Mouse (Mus musculus): ENCODE data around the gene Sox13. TPM values are rescaled to one million over a fixed set of nuclear protein-coding genes. Genes with fewer than 3 reads are reported as not detected.

Gene Sox13
- total and polyA plus RNA-seq, 3 experiments: 0.03 TPM; not detected in 2

DNA sequence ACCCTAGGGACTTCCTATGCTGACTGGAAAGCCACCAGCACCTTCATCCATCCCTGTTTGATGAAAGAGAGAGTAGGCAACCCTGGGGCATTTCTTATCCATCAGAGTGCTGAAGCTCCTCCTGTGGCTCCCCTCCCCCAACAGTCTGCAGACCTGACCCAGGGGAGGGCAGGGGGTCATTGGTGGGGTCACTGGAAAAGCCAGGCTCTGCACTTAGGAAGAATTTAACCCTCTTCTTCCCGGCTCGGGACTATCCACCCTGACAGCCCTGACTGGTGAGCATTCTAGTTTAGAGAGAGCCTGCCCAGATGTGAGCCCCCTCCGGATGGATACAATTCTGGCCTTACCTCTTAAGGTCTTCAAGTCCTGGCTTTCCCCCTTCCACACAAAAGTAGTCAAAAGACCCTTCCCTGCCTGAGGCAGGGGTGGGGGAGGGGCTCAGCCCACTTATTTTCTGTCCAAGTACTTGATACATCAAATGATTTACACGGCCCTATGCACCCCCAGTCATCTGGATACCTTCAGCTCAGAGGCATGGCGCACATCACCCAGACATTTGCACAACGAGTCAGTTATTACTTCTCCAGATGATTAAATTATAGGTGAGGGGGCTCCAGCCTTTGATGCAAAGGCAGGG, 15.2 kb downstream of the Sox13 start (continued):
- TF ChIP-seq ZNF384 (IDR thresholded peaks at IDR 0.05; ENCODE audit: low read depth, low read length) (no peak), CHD2 (IDR thresholded peaks at IDR 0.05; ENCODE audit: low read length) (no peak), JUND (IDR thresholded peaks at IDR 0.05; ENCODE audit: low read depth, low read length) (no peak)

DNA sequence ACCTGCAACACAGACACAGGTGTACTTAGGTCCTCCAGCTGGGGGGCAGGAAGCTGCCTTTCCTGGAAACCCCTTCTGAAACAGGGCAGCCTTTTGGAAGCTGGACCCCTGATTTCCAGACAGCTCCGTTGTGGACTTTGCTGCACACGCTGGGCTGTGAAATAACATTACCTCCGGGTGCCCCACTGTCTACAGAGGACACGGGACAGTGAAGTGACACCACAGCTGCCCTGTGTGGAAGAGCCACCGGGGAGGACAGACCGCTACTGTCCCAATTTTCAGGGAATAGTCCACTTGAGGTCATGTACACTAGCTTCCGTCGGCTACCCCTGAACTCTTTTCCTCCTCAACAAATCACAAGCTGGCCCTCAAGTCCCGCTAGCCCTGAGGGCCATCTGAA, 15.9 kb downstream of the Sox13 start:
- Histone ChIP-seq H3K79me2 (ENCODE audit: control insufficient read depth, insufficient read depth, low read length, poor library complexity) (no peaks in the 10 kb centered on the region), H3K4me3 (ENCODE audit: control insufficient read depth in 1 of 2, insufficient read depth in 1 of 2, low read depth in 2 of 2, low read length in 2 of 2) (no peak overlapping the region)

GRCm38 (mm10) chr1:133407436-133407835, 16.7 kb downstream of the Sox13 start:
- Histone ChIP-seq H3K9me3 (replicated peaks; ENCODE audit: insufficient read depth, low read length) (no peaks in the 10 kb centered on the region), H3K27ac (ENCODE audit: control insufficient read depth, low read depth, low read length) (no peak overlapping the region), H3K4me3 (ENCODE audit: control insufficient read depth in 1 of 2, insufficient read depth in 1 of 2, low read depth in 2 of 2, low read length in 2 of 2) (no peak overlapping the region), H3K27me3 (ENCODE audit: control insufficient read depth in 1 of 2, insufficient read depth in 2 of 2, low read length in 2 of 2) (no peaks in the 10 kb centered on the region; a peak in 2 of 4 replicates), H3K4me1 (ENCODE audit: control insufficient read depth in 1 of 2, insufficient read depth in 2 of 2, low read length in 2 of 2) (no peaks in the 10 kb centered on the region), H3K36me3 (ENCODE audit: control insufficient read depth in 1 of 2, insufficient read depth in 2 of 2, low read length in 2 of 2) (no peaks in the 10 kb centered on the region), H3K9ac (ENCODE audit: control insufficient read depth, low read depth, low read length, poor library complexity, severe bottlenecking) (no peak overlapping the region), H3K79me2 (ENCODE audit: control insufficient read depth, insufficient read depth, low read length, poor library complexity) (no peaks in the 10 kb centered on the region)
- no peak for DNase-seq (ENCODE audit: low read depth, low spot score)
- TF ChIP-seq CTCF (IDR thresholded peaks at IDR 0.05 in 2 of 3, conservative IDR thresholded peaks at IDR 0.05 in 1 of 3; ENCODE audit: control insufficient read depth in 1 of 3, insufficient read depth in 1 of 3, low read depth in 2 of 3, low read length in 3 of 3, poor library complexity in 1 of 3, severe bottlenecking in 1 of 3) (no peak), EP300 (IDR thresholded peaks at IDR 0.05; ENCODE audit: low read depth in 1 of 2, low read length in 2 of 2) (no peak), NELFE (IDR thresholded peaks at IDR 0.05; ENCODE audit: low read depth, low read length) (no peak), RAD21 (IDR thresholded peaks at IDR 0.05; ENCODE audit: low read depth, low read length) (no peak), SMC3 (IDR thresholded peaks at IDR 0.05; ENCODE audit: low read depth, low read length) (no peak), TCF12 (IDR thresholded peaks at IDR 0.05; ENCODE audit: low read depth, low read length) (no peak)

More for the DNA sequence above, 15.9 kb downstream of the Sox13 start:
- H3K9ac ChIP-seq (ENCODE audit: control insufficient read depth, low read depth, low read length, poor library complexity, severe bottlenecking): no peak overlapping the region
- TF ChIP-seq JUND (IDR thresholded peaks at IDR 0.05; ENCODE audit: low read depth, low read length): no peak
- no peak for TF ChIP-seq MAFK (IDR thresholded peaks at IDR 0.05; ENCODE audit: borderline replicate concordance, low read depth, low read length)
- TF ChIP-seq ETS1 (IDR thresholded peaks at IDR 0.05; ENCODE audit: low read depth, low read length): no peak
- TF ChIP-seq TCF12 (IDR thresholded peaks at IDR 0.05; ENCODE audit: low read depth, low read length): no peak
- no peak for TF ChIP-seq ZNF384 (IDR thresholded peaks at IDR 0.05; ENCODE audit: low read depth, low read length)
- TF ChIP-seq HCFC1 (IDR thresholded peaks at IDR 0.05; ENCODE audit: low read depth, low read length): no peak
- TF ChIP-seq MAX (IDR thresholded peaks at IDR 0.05; ENCODE audit: low read length): no peak
- no peak for TF ChIP-seq ZMIZ1 (IDR thresholded peaks at IDR 0.05; ENCODE audit: low read depth, low read length)
- no peak for TF ChIP-seq MYB (IDR thresholded peaks at IDR 0.05; ENCODE audit: low read depth, low read length)
- TF ChIP-seq KAT2A (conservative IDR thresholded peaks at IDR 0.05; ENCODE audit: low read depth, low read length): no peak
- no peak for TF ChIP-seq GATA1 (IDR thresholded peaks at IDR 0.05; ENCODE audit: low read depth, low read length)
- no peak for TF ChIP-seq ZKSCAN1 (IDR thresholded peaks at IDR 0.05; ENCODE audit: low read depth, low read length)
- no peak for TF ChIP-seq E2F4 (IDR thresholded peaks at IDR 0.05; ENCODE audit: borderline replicate concordance, low read depth, low read length)
- no peak for TF ChIP-seq SIN3A (IDR thresholded peaks at IDR 0.05; ENCODE audit: low read length)
- TF ChIP-seq USF1 (IDR thresholded peaks at IDR 0.05; ENCODE audit: low read depth, low read length): no peak
- no peak for TF ChIP-seq MXI1 (IDR thresholded peaks at IDR 0.05; ENCODE audit: low read depth, low read length)
- no peak for TF ChIP-seq POLR2AphosphoS5 (IDR thresholded peaks at IDR 0.05; ENCODE audit: borderline replicate concordance, low read depth, low read length)
- no peak for TF ChIP-seq MAZ (IDR thresholded peaks at IDR 0.05; ENCODE audit: low read depth, low read length)
- no peak for TF ChIP-seq ELF1 (IDR thresholded peaks at IDR 0.05; ENCODE audit: low read depth, low read length)
- H3K4me1 ChIP-seq (ENCODE audit: control insufficient read depth in 1 of 2, insufficient read depth in 2 of 2, low read length in 2 of 2): no peaks in the 10 kb centered on the region
- H3K36me3 ChIP-seq (ENCODE audit: control insufficient read depth in 1 of 2, insufficient read depth in 2 of 2, low read length in 2 of 2): no peaks in the 10 kb centered on the region
- no peaks in the 10 kb centered on the region for H3K9me3 ChIP-seq (replicated peaks; ENCODE audit: insufficient read depth, low read length)
- H3K27ac ChIP-seq (ENCODE audit: control insufficient read depth, low read depth, low read length): no peak overlapping the region
- DNase-seq (ENCODE audit: low read depth, low spot score): no peak
- no peaks in the 10 kb centered on the region; a peak in 2 of 4 replicates for H3K27me3 ChIP-seq (ENCODE audit: control insufficient read depth in 1 of 2, insufficient read depth in 2 of 2, low read length in 2 of 2)
